Mouse (Mus musculus) intestine, embryonic 15.5 days (tissue): ENCODE measurements around the gene Eif4a1. TPM values are rescaled to one million over a fixed set of nuclear protein-coding genes. Genes with fewer than 3 reads are reported as not detected.
"Not testable (repeated sequence)": the region's sequence is repeated elsewhere in the genome, so short reads cannot be mapped to it uniquely, and the experiment has no call there.

Experiments
- ATAC-seq: fragments of 200-750 bp; cut with Nextera tagmentation; 2 replicates; pipeline ENCODE4 v1.8.0; 2017; ENCODE audit warnings: moderate TSS enrichment, moderate library complexity
- H3K27ac ChIP-seq: fragments of 300-500 bp; sonication (generic); 2 replicates; pipeline ENCODE4 v1.5.1; 2015; ENCODE audit warnings: mild to moderate bottlenecking, inconsistent platforms
- H3K27me3 ChIP-seq: fragments of 300-500 bp; sonication (generic); replicated peaks from 2 replicates; pipeline ENCODE4 v1.6.1; 2015; ENCODE audit warnings: inconsistent platforms
- H3K36me3 ChIP-seq: fragments of 300-500 bp; sonication (generic); 2 replicates; pipeline ENCODE4 v1.6.1; 2015; ENCODE audit warnings: inconsistent platforms
- H3K4me1 ChIP-seq: fragments of 300-500 bp; sonication (generic); replicated peaks from 2 replicates; pipeline ENCODE4 v1.6.1; 2015; ENCODE audit warnings: inconsistent platforms
- H3K4me2 ChIP-seq: fragments of 300-500 bp; sonication (generic); replicated peaks from 2 replicates; pipeline ENCODE4 v1.6.1; 2015; ENCODE audit warnings: mild to moderate bottlenecking, inconsistent platforms
- H3K4me3 ChIP-seq: fragments of 300-500 bp; sonication (generic); replicated peaks from 2 replicates; pipeline ENCODE4 v1.5.1; 2015; ENCODE audit warnings: inconsistent platforms
- H3K9ac ChIP-seq: fragments of 300-500 bp; sonication (generic); 2 replicates; pipeline ENCODE4 v1.6.1; 2015; ENCODE audit warnings: inconsistent platforms
- H3K9me3 ChIP-seq: fragments of 300-500 bp; sonication (generic); 2 replicates; pipeline ENCODE4 v1.6.1; 2016; ENCODE audit warnings: inconsistent platforms
- WGBS: fragments of 180-500 bp; shearing (Covaris S2); methylation state at CpG from one replicate; pipeline ENCODE4 v1.1.7; 2015; 5-methylcytosine and 5-hydroxymethylcytosine counted together
- polyA plus RNA-seq: library from polyadenylated mRNA; unstranded; fragments of >200 nt; fragmentation: Nextera tagmentation; extraction: Ambion mirVana; gene quantifications from 2 replicates; pipeline ENCODE4 v1.2.1, GENCODE M21; 2015

The Eif4a1 gene
- polyA plus RNA-seq, 1 experiment from 2014 or later, result 559 TPM

DNA sequence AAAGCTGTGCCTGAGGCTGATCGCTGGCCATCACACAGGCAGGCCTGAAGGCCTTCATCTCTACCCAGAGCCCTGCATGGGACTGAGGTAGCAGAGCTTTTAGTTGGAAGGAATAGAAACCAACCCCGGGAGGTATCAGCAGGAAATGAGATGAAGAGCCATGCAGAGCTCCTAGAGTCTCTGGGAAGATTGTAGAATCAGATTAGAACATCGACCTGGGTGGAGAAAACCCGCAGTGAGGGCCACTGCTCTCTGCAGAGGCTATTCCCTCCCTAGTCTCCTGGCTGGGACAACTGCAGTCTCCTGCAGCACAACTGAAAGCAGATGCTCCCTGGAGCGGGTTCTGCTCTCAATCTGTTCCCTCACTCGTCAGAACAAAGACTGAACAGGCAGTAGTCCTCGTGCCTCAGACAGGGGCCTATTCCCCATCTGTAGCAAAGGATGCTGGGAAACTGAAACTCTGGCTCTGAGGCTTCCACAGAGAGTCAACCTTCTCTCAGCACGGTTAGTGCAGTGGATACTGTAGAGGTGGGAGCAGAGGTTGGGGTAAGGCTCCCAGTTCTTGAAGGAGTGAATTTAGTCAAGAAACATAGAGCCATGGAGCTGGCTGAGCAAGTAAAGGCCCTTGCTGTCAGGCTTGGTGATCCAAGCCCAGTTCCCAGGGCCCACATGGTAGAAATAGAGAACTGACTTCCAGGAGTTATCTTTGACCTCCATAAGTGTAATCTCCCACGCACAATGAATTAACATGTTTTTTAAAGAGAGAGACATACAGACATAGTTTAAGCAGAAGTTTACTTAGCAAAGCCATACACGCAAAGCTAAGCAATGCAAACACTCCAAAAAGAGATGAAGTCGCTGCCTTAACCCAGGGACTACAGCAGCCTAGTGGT is 37.6 kb upstream of the Eif4a1 start:
- 55% methylated on average over 11 of the region's 11 CpGs for WGBS
- no peak overlapping the region for H3K9ac ChIP-seq
- ATAC-seq, result no peak
- no peak overlapping the region for H3K4me3 ChIP-seq
- H3K27ac ChIP-seq, result no peak overlapping the region
- no peaks in the 10 kb centered on the region for H3K36me3 ChIP-seq
- H3K27me3 ChIP-seq, result no peaks in the 10 kb centered on the region
- no peaks in the 10 kb centered on the region for H3K4me1 ChIP-seq
- H3K9me3 ChIP-seq, result no peaks in the 10 kb centered on the region
- H3K4me2 ChIP-seq, result no peak overlapping the region

DNA sequence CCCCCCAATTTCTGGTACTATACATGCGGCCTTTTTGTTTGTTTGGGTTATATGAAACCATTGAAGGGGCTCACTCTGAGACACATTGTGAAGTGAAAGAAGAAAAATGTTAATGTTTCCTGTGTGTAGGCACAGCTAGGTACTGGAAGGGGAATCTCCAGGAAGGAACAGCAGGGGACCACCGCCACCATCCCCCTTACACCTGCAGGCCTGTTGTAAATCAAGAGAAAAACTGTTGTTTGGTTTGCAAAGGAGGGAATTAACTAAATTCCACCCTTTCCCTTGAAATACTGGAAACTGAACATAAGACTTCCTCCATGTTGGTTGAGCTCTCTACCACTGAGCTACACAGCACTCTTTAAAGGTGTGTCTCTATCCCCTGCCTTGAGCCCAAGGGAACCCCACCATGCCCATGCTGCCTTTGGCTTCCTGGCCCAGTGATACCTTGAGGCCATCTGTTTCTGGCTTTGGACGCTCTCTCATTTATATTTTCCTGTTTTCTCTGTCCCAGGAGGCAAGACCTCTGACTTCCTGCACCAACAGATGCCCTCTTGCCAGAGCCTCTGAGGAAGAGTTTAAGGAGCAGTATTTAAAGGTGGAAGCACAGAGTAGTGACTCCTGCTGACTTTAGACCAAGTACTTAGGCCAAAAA is 36.5 kb upstream of the Eif4a1 start:
- WGBS, result 66% methylated on average over 3 of the region's 3 CpGs
- H3K9ac ChIP-seq, result no peak overlapping the region
- H3K27ac ChIP-seq, result no peak overlapping the region
- H3K4me1 ChIP-seq, result no peaks in the 10 kb centered on the region
- no peaks in the 10 kb centered on the region for H3K27me3 ChIP-seq
- no peaks in the 10 kb centered on the region for H3K9me3 ChIP-seq
- ATAC-seq, result no peak
- no peaks in the 10 kb centered on the region for H3K36me3 ChIP-seq
- no peak overlapping the region for H3K4me2 ChIP-seq
- no peak overlapping the region for H3K4me3 ChIP-seq

DNA sequence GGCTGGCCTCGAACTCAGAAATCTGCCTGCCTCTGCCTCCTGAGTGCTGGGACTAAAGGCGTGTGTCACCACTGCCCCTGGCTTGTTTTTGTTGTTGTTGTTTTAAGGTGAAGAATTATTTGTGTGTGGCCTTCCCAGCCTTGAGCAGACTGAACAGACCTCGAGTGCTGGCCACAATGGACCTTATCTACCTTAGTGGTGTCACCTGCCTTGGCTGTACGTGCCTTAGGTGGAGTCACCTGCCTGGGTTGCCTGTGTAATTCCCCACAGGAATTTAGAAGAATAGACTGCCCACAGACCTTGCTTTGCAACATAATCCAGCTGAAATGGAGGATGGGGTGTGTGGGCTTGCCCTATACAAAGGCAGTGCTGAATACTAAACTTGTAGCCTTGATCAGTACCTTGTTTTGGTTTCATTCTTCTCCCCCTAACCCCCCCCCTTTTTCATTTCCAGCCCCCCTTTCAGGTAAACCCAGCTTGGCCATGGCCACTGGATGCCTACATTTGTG is 35.7 kb upstream of the Eif4a1 start:
- H3K9me3 ChIP-seq, result no peaks in the 10 kb centered on the region
- no peak overlapping the region for H3K4me3 ChIP-seq
- no peak overlapping the region for H3K4me2 ChIP-seq
- no peaks in the 10 kb centered on the region for H3K4me1 ChIP-seq
- no peak overlapping the region for H3K9ac ChIP-seq
- H3K27ac ChIP-seq, result no peak overlapping the region
- no peaks in the 10 kb centered on the region for H3K36me3 ChIP-seq
- no peaks in the 10 kb centered on the region for H3K27me3 ChIP-seq
- 85% methylated on average over 4 of the region's 4 CpGs for whole genome bisulfite sequencing
- no peak for ATAC-seq

DNA sequence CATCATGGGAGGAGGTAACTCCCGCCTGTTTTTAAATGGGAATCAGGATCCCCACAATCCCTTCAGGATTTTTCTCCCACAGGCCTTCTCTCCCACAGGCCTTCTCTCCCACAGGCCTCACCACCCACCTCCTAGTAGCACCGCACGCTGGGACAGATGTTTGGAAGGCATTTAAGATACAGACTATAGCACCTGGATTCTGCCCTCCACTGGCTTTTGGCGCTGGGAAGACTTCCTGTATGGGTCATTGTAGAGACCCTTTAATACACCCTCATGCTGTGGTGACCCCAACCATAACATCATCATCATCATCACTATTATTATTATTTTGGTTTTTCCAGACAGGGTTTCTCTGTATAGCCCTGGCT is 35.2 kb upstream of the Eif4a1 start:
- H3K27me3 ChIP-seq, result no peaks in the 10 kb centered on the region
- ATAC-seq, result no peak
- H3K4me1 ChIP-seq, result no peaks in the 10 kb centered on the region
- whole genome bisulfite sequencing, result 87% methylated on average over 4 of the region's 4 CpGs
- no peak overlapping the region for H3K4me3 ChIP-seq
- H3K4me2 ChIP-seq, result no peak overlapping the region
- no peak overlapping the region for H3K9ac ChIP-seq
- H3K9me3 ChIP-seq, result no peaks in the 10 kb centered on the region
- no peak overlapping the region for H3K27ac ChIP-seq
- no peaks in the 10 kb centered on the region for H3K36me3 ChIP-seq

DNA sequence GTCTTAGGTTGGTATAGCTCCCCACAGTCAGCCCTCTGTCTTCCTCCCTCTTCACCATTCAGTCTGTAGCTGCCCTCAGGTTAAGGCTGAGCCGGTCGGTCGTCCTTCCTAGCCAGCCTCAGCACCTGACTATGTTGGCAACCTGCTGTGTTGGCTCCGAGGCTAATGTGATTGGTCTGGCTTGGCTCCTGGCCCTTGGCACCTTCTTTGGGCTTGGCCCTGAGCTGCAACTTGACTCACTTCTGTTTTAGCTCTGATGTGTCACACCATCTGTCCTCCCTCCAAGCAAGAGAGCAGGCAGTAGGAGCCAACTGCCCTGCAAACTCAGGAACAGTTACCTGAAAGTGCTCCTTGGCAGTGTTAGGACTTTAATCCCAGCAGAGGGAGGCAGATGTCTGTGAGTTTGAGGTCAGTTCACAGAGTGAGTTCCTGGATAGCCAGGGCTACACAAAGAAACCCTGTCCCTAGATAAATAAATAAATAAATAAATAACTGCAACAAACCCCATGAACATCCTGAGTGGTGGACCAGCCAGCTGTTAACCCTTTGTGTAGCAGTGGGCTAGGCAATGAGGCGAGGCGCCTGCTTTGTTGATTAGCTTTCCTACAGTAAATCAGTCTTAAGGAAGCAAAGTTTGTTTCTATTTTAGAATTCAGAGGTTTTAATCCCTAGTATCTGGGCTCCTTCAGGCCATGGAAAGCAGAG is 34.7 kb upstream of the Eif4a1 start:
- Histone ChIP-seq H3K27me3 (no peaks in the 10 kb centered on the region), H3K27ac (no peak overlapping the region), H3K36me3 (no peaks in the 10 kb centered on the region), H3K4me3 (no peak overlapping the region), H3K4me1 (no peaks in the 10 kb centered on the region), H3K9me3 (no peaks in the 10 kb centered on the region), H3K9ac (no peak overlapping the region), H3K4me2 (no peak overlapping the region)
- 53% methylated on average over 6 of the region's 6 CpGs for WGBS
- ATAC-seq, result no peak

DNA sequence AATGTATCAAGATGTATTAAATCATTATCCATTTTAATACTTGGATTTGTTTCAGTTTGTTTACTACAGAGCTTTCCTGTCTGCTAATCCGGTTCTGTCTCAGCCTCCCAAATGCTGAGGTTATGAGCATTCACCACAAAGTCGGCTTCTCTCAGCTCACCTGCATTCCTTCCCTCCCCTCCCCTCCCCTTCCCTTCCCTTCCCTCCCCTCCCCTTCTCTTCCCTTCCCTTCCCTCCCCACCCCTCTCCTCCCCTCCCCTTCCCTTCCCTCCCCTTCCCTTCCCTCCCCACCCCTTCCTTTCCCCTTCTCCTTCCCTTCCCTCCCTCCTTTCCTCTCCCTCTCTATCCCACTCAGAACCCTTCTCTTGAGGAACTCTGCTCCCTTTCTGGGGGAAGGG is 32.4 kb upstream of the Eif4a1 start:
- H3K9me3 ChIP-seq, result no peaks in the 10 kb centered on the region
- H3K36me3 ChIP-seq, result no peaks in the 10 kb centered on the region
- no peak overlapping the region for H3K27ac ChIP-seq
- H3K9ac ChIP-seq, result no peak overlapping the region
- 20% methylated on average over 2 of the region's 2 CpGs for WGBS
- H3K27me3 ChIP-seq, result no peaks in the 10 kb centered on the region
- ATAC-seq, result no peak
- no peak overlapping the region for H3K4me2 ChIP-seq
- H3K4me3 ChIP-seq, result no peak overlapping the region
- 0 out of 2 replicates have a peak, but pooled peaks cover 1% of the 10 kb centered on the region for H3K4me1 ChIP-seq

DNA sequence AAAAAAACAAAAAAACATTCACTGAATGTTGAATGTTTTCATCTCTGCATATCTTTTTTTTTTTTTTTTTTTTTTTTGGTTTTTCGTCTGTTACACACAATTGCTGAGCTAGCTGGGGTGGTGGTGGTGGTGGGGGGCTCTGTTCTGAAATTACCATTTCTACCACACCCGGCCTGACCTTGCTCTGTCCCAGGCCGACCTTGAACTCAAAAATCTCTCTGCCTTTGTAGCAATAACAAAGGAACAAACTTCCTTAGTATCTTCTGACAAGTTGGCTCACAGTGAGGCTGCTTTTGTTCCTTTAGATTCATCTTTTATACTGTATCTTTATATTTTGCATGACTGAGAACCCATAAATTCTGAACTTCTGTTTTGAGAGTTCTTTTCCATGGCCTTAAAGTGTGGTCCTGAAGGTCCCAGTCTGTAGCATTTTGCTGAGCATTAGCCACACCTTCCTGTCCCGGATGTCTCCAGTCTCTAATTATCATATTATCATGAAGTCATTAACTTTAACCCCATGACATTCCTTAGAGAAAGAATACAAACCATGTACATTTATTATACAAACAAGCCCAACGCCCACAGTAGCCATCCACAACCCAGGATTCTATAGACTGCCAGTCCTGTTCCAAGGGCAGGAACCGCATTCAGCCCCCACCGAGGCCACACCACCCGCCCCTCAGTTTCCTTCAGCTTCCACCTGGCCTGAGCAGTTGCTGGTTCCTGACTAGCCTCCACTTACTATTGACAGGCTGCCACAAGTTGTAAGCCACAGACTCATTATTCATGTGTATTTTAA is 31.8 kb upstream of the Eif4a1 start:
- WGBS, result 57% methylated on average over 8 of the region's 8 CpGs
- Histone ChIP-seq H3K4me1 (0 out of 2 replicates have a peak, but pooled peaks cover 2% of the 10 kb centered on the region), H3K9ac (no peak overlapping the region), H3K27me3 (no peaks in the 10 kb centered on the region), H3K9me3 (no peaks in the 10 kb centered on the region), H3K4me3 (no peak overlapping the region), H3K27ac (no peak overlapping the region), H3K36me3 (no peaks in the 10 kb centered on the region), H3K4me2 (no peak overlapping the region)
- no peak for ATAC-seq

DNA sequence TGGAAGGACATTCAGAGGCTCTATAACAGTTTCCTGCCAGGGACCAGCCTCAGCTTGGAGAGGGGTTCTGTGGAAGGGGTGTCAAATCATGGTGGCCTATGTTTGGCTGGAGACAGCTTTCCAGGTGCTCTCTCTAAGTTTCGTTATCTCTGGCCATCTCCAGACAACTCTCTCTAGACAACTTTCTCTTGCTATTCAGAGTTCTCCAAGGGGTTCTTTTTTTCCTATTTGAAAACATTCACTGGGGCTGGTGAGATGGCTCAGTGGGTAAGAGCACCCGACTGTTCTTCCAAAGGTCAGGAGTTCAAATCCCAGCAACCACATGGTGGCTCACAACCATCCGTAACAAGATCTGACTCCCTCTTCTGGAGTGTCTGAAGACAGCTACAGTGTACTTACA is 31.2 kb upstream of the Eif4a1 start:
- H3K4me1 ChIP-seq, ATAC-seq, H3K4me3 ChIP-seq: not testable (repeated sequence)

DNA sequence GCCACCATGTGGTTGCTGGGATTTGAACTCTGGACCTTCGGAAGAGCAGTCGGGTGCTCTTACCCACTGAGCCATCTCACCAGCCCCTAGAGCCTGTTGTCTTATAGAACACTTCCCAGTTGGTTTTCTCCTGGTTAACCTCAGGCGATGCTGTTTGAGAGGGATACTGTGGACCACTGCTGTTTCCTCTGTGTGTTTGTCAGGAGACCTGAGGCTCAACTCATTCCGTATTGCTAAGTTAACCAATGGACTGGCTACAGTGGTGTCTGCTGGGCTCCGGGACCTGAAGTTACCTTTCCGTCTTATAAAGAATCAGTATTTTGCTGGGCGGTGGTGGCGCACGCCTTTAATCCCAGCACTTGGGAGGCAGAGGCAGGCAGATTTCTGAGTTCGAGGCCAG is 30.7 kb upstream of the Eif4a1 start:
- H3K9me3 ChIP-seq, H3K4me3 ChIP-seq, H3K9ac ChIP-seq, H3K27ac ChIP-seq, H3K36me3 ChIP-seq, H3K4me1 ChIP-seq, ATAC-seq, H3K4me2 ChIP-seq, H3K27me3 ChIP-seq: not testable (repeated sequence)
- 95% methylated on average over 10 of the region's 10 CpGs for WGBS

More for the DNA sequence above, 31.2 kb upstream of the Eif4a1 start:
- not testable (repeated sequence) for H3K9me3 ChIP-seq, H3K27me3 ChIP-seq, H3K27ac ChIP-seq, H3K4me2 ChIP-seq, H3K9ac ChIP-seq, H3K36me3 ChIP-seq
- 73% methylated on average over 3 of the region's 3 CpGs for WGBS

DNA sequence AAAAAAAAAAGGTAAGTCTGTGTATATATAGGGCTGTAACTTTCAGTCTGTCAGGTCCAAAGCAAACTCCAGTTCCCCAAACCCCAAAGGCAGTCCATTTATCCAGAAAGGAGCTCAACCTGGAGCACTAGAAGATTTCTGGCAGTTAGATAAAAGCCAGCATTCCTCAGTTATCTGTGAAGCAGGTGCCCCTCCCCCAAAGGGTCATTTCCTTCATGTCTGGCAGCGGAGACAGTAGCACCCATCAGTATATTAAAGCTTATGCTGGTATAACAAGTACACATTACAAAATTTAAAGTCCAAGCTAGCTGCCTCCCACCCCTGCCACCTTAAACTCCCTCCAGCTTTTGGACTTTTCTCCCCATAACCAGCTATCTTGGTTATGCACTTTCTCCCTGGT is 27.4 kb upstream of the Eif4a1 start:
- Histone ChIP-seq H3K36me3 (no peaks in the 10 kb centered on the region), H3K9ac (no peak overlapping the region), H3K4me2 (no peak overlapping the region), H3K9me3 (no peaks in the 10 kb centered on the region), H3K27me3 (no peaks in the 10 kb centered on the region), H3K27ac (no peak overlapping the region), H3K4me1 (peaks cover 11% of the 10 kb centered on the region), H3K4me3 (no peak overlapping the region)
- no peak for ATAC-seq
- 16% methylated on average over 1 of the region's 1 CpGs for WGBS

DNA sequence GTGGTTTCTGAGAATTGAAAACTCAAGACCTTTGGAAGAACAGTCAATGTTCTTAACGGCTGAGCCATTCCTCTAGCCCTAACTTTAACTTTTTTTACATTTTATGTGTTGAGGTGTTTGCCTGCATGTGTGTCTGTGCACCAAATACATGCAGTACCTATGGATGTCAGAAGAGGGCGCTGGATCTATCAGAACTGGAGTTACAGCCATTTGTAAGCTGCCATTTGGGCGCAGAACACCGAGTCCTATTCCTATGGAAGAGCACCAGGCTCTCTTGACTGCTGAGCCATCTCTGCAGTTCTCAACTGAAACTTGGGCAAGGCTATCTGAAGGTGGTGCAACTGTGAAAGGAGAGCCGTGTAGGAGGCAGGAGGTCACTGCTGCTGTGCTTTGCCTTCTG is 26.4 kb upstream of the Eif4a1 start:
- Histone ChIP-seq H3K9ac (no peak overlapping the region), H3K4me3 (no peak overlapping the region), H3K4me2 (no peak overlapping the region), H3K27ac (no peak overlapping the region), H3K27me3 (no peaks in the 10 kb centered on the region), H3K4me1 (peaks cover 12% of the 10 kb centered on the region), H3K9me3 (no peaks in the 10 kb centered on the region), H3K36me3 (no peaks in the 10 kb centered on the region)
- ATAC-seq, result no peak
- 72% methylated on average over 5 of the region's 5 CpGs for WGBS

DNA sequence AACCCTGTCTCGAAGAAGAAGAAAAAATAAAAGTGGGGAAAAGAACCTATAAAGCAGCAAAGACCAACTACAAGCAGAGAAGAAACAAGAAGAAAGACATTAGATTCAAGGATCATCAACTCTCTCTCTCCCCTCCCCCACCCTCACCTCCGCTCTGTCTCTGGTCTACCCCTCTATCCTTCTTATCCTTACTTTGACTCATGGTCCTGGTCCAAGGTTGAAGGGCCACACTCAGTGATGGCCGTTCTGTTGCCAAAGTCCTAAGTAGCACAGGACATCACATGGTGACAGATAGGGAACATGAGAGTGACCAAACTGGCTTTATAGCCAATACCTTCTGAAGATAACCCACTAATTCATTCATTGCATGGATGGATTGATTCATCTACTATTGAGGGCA is 25.2 kb upstream of the Eif4a1 start:
- Histone ChIP-seq H3K36me3 (no peaks in the 10 kb centered on the region), H3K9ac (no peak overlapping the region), H3K9me3 (no peaks in the 10 kb centered on the region), H3K4me1 (peaks cover 19% of the 10 kb centered on the region), H3K27ac (no peak overlapping the region), H3K4me2 (no peak overlapping the region), H3K27me3 (no peaks in the 10 kb centered on the region), H3K4me3 (no peak overlapping the region)
- no peak for ATAC-seq
- 91% methylated on average over 3 of the region's 3 CpGs for WGBS
